Mouse (Mus musculus) liver, embryonic 14.5 days (tissue): Measurements from ENCODE around the gene H2-DMa.

Source experiments
- CTCF ChIP-seq: IDR thresholded peaks from 2 replicates; pipeline ENCODE4 v1.5.1; 2016; ENCODE audit warnings: antibody characterized with exemption, low read depth, control low read depth
- EP300 ChIP-seq: IDR thresholded peaks from 2 replicates; pipeline ENCODE4 v1.6.1; 2016; ENCODE audit warnings: antibody characterized with exemption, low read depth

DNA sequence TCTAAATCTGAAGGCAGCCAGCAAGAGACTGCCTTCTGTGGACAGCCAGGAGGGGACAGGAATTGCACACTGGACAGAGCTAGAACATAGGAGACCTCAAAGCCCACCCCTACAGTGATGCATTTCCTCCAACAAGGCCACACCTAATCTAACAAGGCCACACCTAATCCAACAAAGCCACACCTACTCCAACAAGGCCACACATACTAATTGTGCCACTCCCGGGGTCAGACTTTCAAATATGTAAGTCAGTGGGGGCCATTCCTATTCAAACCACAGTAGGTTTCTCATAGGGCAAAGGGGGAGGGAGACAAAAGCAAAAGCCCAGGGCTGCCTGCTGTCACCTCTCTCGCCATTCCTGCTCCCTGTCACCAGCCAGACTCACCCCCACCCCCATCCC, 32.0 kb upstream of the H2-DMa start:
- TF ChIP-seq CTCF (no peak), EP300 (no peak)
